Mouse (Mus musculus) forebrain, embryonic 12.5 days (tissue): ENCODE measurements around the gene Cops8. TPM values are rescaled to one million over a fixed set of nuclear protein-coding genes. Genes with fewer than 3 reads are reported as not detected.

Experiments used
- ATAC-seq: fragments of 200-750 bp; cut with Nextera tagmentation; 2 replicates; pipeline ENCODE4 v1.8.0; 2017; ENCODE audit warnings: moderate TSS enrichment; ENCODE audit not compliant: low FRiP score
- H3K27ac ChIP-seq: fragments of 300-500 bp; sonication (generic); 2 replicates; pipeline ENCODE4 v1.5.1; 2016; ENCODE audit warnings: mild to moderate bottlenecking
- H3K27me3 ChIP-seq: fragments of 300-500 bp; sonication (generic); 2 replicates; pipeline ENCODE4 v1.6.1; 2016; ENCODE audit warnings: mild to moderate bottlenecking
- H3K36me3 ChIP-seq: fragments of 300-500 bp; sonication (generic); replicated peaks from 2 replicates; pipeline ENCODE4 v1.6.1; 2016; ENCODE audit warnings: mild to moderate bottlenecking
- H3K4me1 ChIP-seq: fragments of 300-500 bp; sonication (generic); 2 replicates; pipeline ENCODE4 v1.6.1; 2016
- H3K4me2 ChIP-seq: fragments of 300-500 bp; sonication (generic); 2 replicates; pipeline ENCODE4 v1.6.1; 2016; ENCODE audit warnings: mild to moderate bottlenecking, moderate library complexity
- H3K4me3 ChIP-seq: fragments of 300-500 bp; sonication (generic); replicated peaks from 2 replicates; pipeline ENCODE4 v1.5.1; 2016; ENCODE audit warnings: mild to moderate bottlenecking
- H3K9ac ChIP-seq: fragments of 300-500 bp; sonication (generic); 2 replicates; pipeline ENCODE4 v1.6.1; 2016; ENCODE audit warnings: mild to moderate bottlenecking
- H3K9me3 ChIP-seq: fragments of 300-500 bp; sonication (generic); 2 replicates; pipeline ENCODE4 v1.6.1; 2016
- WGBS: fragments of 180-500 bp; shearing (Covaris S2); methylation state at CpG from one replicate; pipeline ENCODE4 v1.1.7; 2016; 5-methylcytosine and 5-hydroxymethylcytosine counted together
- polyA plus RNA-seq: library from polyadenylated mRNA; unstranded; fragments of >200 nt; fragmentation: Nextera tagmentation; extraction: Ambion mirVana; gene quantifications from 2 replicates; pipeline ENCODE4 v1.2.1, GENCODE M21; 2016

Gene Cops8
- polyA plus RNA-seq, 1 experiment from 2014 or later, result 171 TPM

DNA sequence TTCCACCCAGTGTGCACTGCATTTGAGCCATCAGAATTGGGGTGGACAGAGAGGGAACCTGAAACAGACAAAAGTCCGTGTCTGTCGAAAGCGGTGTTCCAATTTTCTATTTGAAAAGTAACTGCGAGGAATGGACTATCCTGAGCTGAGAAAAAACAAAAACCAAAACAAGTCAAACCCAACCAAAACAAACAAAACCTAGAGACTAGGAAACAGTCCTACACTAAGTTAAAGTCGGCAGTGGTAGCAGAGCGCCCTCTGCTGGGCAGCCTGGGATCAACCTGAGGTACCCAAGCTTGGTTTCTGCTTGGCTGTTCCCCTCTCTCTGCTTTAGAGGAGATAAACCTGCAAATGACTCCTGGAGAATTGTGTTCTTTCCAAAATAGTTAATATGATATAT lies 10.0 kb upstream of the Cops8 start:
- Histone ChIP-seq H3K36me3 (no peaks in the 10 kb centered on the region), H3K27me3 (peaks cover 25% of the 10 kb centered on the region; the same call in 1 of the 2 replicates), H3K27ac (no peak overlapping the region), H3K4me2 (no peak overlapping the region), H3K9ac (no peak overlapping the region), H3K4me3 (no peak overlapping the region), H3K4me1 (peaks cover 6% of the 10 kb centered on the region), H3K9me3 (no peaks in the 10 kb centered on the region)
- WGBS, result 20% methylated on average over 6 of the region's 6 CpGs
- ATAC-seq, result 0 out of 2 replicates have a peak, but pooled peaks have one; percentile 53

DNA sequence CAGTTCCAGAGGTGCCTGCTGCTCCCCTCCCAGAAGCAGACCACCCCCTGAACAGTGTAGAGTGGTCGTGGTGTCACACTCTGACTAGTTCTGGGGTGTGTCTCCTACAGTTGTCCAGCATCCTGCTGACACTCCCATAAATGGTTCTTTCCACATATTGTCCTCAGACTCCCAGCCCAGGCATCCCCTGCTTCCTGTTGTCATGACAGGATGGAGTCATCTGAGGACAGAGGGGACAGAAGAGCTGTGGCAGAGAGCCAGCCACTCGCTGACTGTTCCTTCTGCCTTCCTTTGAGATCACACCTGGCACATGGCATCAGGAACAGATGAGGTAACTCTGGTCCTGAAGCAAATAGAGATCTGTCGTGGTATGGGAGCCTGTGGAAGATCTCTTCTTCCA lies 3.6 kb upstream of the Cops8 start:
- Histone ChIP-seq H3K27ac (no peak overlapping the region), H3K9me3 (no peaks in the 10 kb centered on the region), H3K4me2 (no peak overlapping the region), H3K27me3 (peaks cover 19% of the 10 kb centered on the region), H3K4me3 (no peak overlapping the region), H3K4me1 (peaks cover 8% of the 10 kb centered on the region), H3K36me3 (no peaks in the 10 kb centered on the region), H3K9ac (no peak overlapping the region)
- WGBS, result 55% methylated on average over 3 of the region's 3 CpGs
- no peak for ATAC-seq

GRCm38 (mm10) chr1:90601096-90601495 lies 1.7 kb upstream of the Cops8 start:
- Histone ChIP-seq H3K9me3 (no peaks in the 10 kb centered on the region), H3K27ac (no peak overlapping the region), H3K4me3 (no peak overlapping the region), H3K9ac (no peak overlapping the region), H3K4me1 (peaks cover 9% of the 10 kb centered on the region), H3K4me2 (no peak overlapping the region), H3K36me3 (peaks cover 7% of the 10 kb centered on the region; the same call in 1 of the 2 replicates), H3K27me3 (peaks cover 15% of the 10 kb centered on the region)
- no peak for ATAC-seq
- 63% methylated on average over 3 of the region's 3 CpGs for WGBS

DNA sequence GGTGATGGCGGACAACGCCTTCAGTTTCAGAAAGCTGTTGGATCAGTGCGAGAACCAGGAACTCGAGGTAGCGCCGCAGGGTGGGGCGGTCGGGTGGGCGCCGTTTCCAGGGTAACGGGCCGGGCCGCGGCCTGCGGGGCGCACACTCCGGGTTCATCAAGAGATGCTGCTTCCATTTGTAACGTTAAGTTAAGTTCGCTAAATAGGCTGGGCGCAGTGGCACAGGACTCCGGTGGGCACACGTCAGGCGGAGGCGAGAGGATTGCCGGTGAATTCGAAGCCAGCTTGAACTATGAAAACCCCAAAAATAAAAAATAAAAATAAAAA lies 743 bp downstream of the Cops8 start:
- Histone ChIP-seq H3K4me2 (peak overlapping the region; percentile 65), H3K4me3 (peak overlapping the region; percentile 91), H3K9ac (peak overlapping the region; percentile 77), H3K27me3 (peaks cover 15% of the 10 kb centered on the region), H3K9me3 (no peaks in the 10 kb centered on the region), H3K4me1 (peaks cover 9% of the 10 kb centered on the region), H3K27ac (peak overlapping the region; percentile 53; the same call in 1 of the 2 replicates), H3K36me3 (peaks cover 29% of the 10 kb centered on the region)
- WGBS, result under 1% methylated on average over 26 of the region's 26 CpGs
- no peak for ATAC-seq

GRCm38 (mm10) chr1:90609363-90609762 lies 6.6 kb downstream of the Cops8 start:
- H3K27me3 ChIP-seq, result no peaks in the 10 kb centered on the region
- no peaks in the 10 kb centered on the region for H3K9me3 ChIP-seq
- 87% methylated on average over 5 of the region's 5 CpGs for WGBS
- no peak overlapping the region for H3K27ac ChIP-seq
- ATAC-seq, result no peak
- no peaks in the 10 kb centered on the region; the same call in 1 of the 2 replicates for H3K4me1 ChIP-seq
- no peak overlapping the region for H3K4me3 ChIP-seq
- H3K4me2 ChIP-seq, result no peak overlapping the region
- no peak overlapping the region for H3K9ac ChIP-seq
- peaks cover 84% of the 10 kb centered on the region for H3K36me3 ChIP-seq

DNA sequence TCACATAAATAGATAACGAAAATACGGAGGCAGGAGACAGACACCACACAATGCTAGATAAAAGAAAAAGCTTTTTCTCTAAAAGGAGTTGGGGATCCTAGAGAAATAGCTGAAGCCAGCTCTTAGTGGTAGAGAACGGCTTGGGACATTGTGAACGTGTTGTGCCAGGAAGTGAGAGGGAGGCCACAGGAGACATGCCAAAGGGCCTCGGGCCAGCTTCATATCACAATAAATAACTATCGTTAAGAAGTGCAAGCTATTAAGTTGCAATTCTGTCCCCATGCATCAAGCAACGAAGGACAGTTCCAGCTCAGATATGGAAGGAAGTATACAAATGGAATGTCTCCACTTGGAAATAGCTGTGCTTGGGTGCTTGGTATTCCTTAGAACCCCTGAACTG lies 14.5 kb downstream of the Cops8 start:
- H3K27ac ChIP-seq, result no peak overlapping the region
- no peak overlapping the region for H3K4me3 ChIP-seq
- ATAC-seq, result no peak
- 94% methylated on average over 7 of the region's 7 CpGs for WGBS
- H3K27me3 ChIP-seq, result no peaks in the 10 kb centered on the region
- no peak overlapping the region for H3K4me2 ChIP-seq
- peaks cover 22% of the 10 kb centered on the region for H3K36me3 ChIP-seq
- H3K4me1 ChIP-seq, result no peaks in the 10 kb centered on the region
- H3K9ac ChIP-seq, result no peak overlapping the region
- no peaks in the 10 kb centered on the region for H3K9me3 ChIP-seq

GRCm38 (mm10) chr1:90633415-90634030 lies 30.7 kb downstream of the Cops8 start:
- ATAC-seq, result no peak
- H3K4me2 ChIP-seq, result no peak overlapping the region
- H3K9ac ChIP-seq, result no peak overlapping the region
- no peak overlapping the region for H3K27ac ChIP-seq
- 80% methylated on average over 6 of the region's 6 CpGs for WGBS
- H3K36me3 ChIP-seq, result no peaks in the 10 kb centered on the region
- no peaks in the 10 kb centered on the region for H3K9me3 ChIP-seq
- no peaks in the 10 kb centered on the region for H3K4me1 ChIP-seq
- no peak overlapping the region for H3K4me3 ChIP-seq
- peaks cover 9% of the 10 kb centered on the region; the same call in 1 of the 2 replicates for H3K27me3 ChIP-seq

- ATAC-seq, result no peak
- H3K27me3 ChIP-seq, result peaks cover 9% of the 10 kb centered on the region; the same call in 1 of the 2 replicates
- no peaks in the 10 kb centered on the region for H3K36me3 ChIP-seq
- H3K4me2 ChIP-seq, result no peak overlapping the region
- WGBS, result 73% methylated on average over 3 of the region's 3 CpGs
- no peak overlapping the region for H3K27ac ChIP-seq
- no peak overlapping the region for H3K9ac ChIP-seq
- no peak overlapping the region for H3K4me3 ChIP-seq
- H3K4me1 ChIP-seq, result no peaks in the 10 kb centered on the region
- H3K9me3 ChIP-seq, result no peaks in the 10 kb centered on the region
These were observed 31.5 kb downstream of the Cops8 start for GRCm38 (mm10) chr1:90634205-90634745.

GRCm38 (mm10) chr1:90638335-90638734 lies 35.6 kb downstream of the Cops8 start:
- WGBS, result 81% methylated on average over 7 of the region's 7 CpGs
- Histone ChIP-seq H3K4me3 (no peak overlapping the region), H3K36me3 (no peaks in the 10 kb centered on the region), H3K4me2 (no peak overlapping the region), H3K27me3 (peaks cover 9% of the 10 kb centered on the region; the same call in 1 of the 2 replicates), H3K9me3 (no peaks in the 10 kb centered on the region), H3K9ac (no peak overlapping the region), H3K4me1 (no peaks in the 10 kb centered on the region), H3K27ac (no peak overlapping the region)
- no peak for ATAC-seq

- Histone ChIP-seq H3K9ac (no peak overlapping the region), H3K4me1 (0 out of 2 replicates have a peak, but pooled peaks cover 7% of the 10 kb centered on the region), H3K4me2 (no peak overlapping the region), H3K9me3 (no peaks in the 10 kb centered on the region), H3K27me3 (peaks cover 7% of the 10 kb centered on the region; the same call in 1 of the 2 replicates), H3K4me3 (no peak overlapping the region), H3K27ac (0 out of 2 replicates have a peak overlapping the region, but pooled peaks have one; percentile 5), H3K36me3 (no peaks in the 10 kb centered on the region)
- WGBS, result 11% methylated on average over 4 of the region's 4 CpGs
- ATAC-seq, result 0 out of 2 replicates have a peak, but pooled peaks have one; percentile 39
These were observed 48.1 kb downstream of the Cops8 start for GRCm38 (mm10) chr1:90650781-90651437.

DNA sequence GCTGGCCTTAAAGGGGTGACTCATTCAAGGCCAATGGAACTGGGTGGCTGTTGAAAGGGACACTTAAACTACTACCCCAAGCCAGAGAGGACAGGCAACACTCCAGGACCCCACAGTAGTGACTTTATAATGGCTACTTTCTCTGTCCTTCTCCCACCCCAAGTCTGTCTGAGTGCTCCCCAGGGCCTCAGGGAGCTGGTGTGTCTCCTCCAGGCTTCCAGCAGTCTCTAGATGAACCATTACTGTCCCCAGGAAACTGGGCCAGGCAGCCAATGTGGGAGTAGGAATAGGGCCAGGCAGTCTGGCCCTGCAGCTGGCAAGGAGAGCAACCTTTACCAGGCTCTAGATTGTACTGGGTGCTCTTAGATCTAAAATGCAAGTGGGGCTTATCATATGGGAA lies 49.0 kb downstream of the Cops8 start:
- H3K27ac ChIP-seq, result no peak overlapping the region

DNA sequence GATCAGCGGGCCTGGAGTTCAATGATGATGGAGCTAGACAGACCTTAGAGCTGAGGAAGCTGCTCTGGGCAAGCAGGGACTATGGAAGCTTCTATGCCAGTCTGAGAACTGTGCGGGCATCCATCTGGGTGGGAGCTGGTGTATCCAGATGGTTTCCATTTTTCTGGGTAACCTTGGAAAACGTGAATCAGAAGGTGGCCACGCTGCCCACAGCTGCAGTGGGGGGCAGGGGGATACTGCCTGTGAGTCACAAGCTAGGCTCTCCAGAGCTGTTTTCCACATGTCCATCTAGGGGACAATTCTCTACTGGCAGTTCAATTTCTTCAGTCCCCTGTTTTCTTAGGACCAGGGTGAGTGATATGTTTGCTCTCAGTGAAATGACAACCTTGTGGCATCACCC lies 49.8 kb downstream of the Cops8 start:
- WGBS, result 86% methylated on average over 4 of the region's 4 CpGs
- no peak overlapping the region for H3K4me3 ChIP-seq
- no peak overlapping the region for H3K4me2 ChIP-seq
- peaks cover 7% of the 10 kb centered on the region; the same call in 1 of the 2 replicates for H3K27me3 ChIP-seq
- H3K4me1 ChIP-seq, result 0 out of 2 replicates have a peak, but pooled peaks cover 7% of the 10 kb centered on the region
- no peak overlapping the region for H3K27ac ChIP-seq
- H3K36me3 ChIP-seq, result no peaks in the 10 kb centered on the region
- ATAC-seq, result no peak
- H3K9me3 ChIP-seq, result no peaks in the 10 kb centered on the region
- no peak overlapping the region for H3K9ac ChIP-seq

More for the DNA sequence above, 49.0 kb downstream of the Cops8 start:
- Histone ChIP-seq H3K27me3 (peaks cover 7% of the 10 kb centered on the region; the same call in 1 of the 2 replicates), H3K9me3 (no peaks in the 10 kb centered on the region), H3K4me3 (no peak overlapping the region), H3K4me2 (no peak overlapping the region), H3K9ac (no peak overlapping the region), H3K4me1 (0 out of 2 replicates have a peak, but pooled peaks cover 7% of the 10 kb centered on the region), H3K36me3 (no peaks in the 10 kb centered on the region)
- ATAC-seq, result no peak
